Mouse (Mus musculus) activated CD4-positive, CD25-positive, alpha-beta regulatory T cell, adult 4 months (primary cell): ENCODE results near the gene Gm10600. TPM values are rescaled to one million over a fixed set of nuclear protein-coding genes. Genes with fewer than 3 reads are reported as not detected.
"Not testable (repeated sequence)": the region's sequence is repeated elsewhere in the genome, so short reads cannot be mapped to it uniquely, and the experiment has no call there.

Source experiments
- ATAC-seq: one replicate; pipeline ENCODE4 v1.8.0; 2017
- polyA plus RNA-seq, 2 experiments: library from polyadenylated mRNA; unstranded; fragments of 100-300 nt; shearing (Covaris generic); gene quantifications; one replicate each; pipeline ENCODE4 v1.2.1; 2017

Gm10600 gene
- polyA plus RNA-seq: not detected

- not testable (repeated sequence) for ATAC-seq
Measured at GRCm38 (mm10) chr4:42240339-42240738, at the start of gene Gm10600. TSS of gene Gm10600 (plus strand) at chr4:42240639.

GRCm38 (mm10) chr4:42255467-42255866 is 15.0 kb downstream of the Gm10600 start, which contains the start of gene Ccl21b:
TSS of gene Ccl21b (plus strand) at chr4:42255767.
- ATAC-seq: not testable (repeated sequence)

Other genes starting within 250 kb of the Gm10600 start
- gene Gm21093, start 205.9 kb upstream of the Gm10600 start, polyA plus RNA-seq: not detected
- not detected for gene Gm3893, start 149.4 kb upstream of the Gm10600 start, polyA plus RNA-seq
- under 1 TPM in 1 of 2 experiments, not detected in 1; 0.41 TPM for gene Gm13304, start 125.8 kb upstream of the Gm10600 start, polyA plus RNA-seq
- not detected for gene Gm13306, start 87.2 kb upstream of the Gm10600 start, polyA plus RNA-seq
- gene Gm13305, start 72.0 kb upstream of the Gm10600 start, polyA plus RNA-seq: not detected
- not detected for gene Ccl21b, start 15.1 kb downstream of the Gm10600 start, polyA plus RNA-seq
- not detected for gene Gm21953, start 53.6 kb downstream of the Gm10600 start, polyA plus RNA-seq
- gene Fam205a3, start 77.7 kb downstream of the Gm10600 start, polyA plus RNA-seq: not detected
- not detected for gene Gm21586, start 198.7 kb downstream of the Gm10600 start, polyA plus RNA-seq
- gene Gm2163, start 226.1 kb downstream of the Gm10600 start, polyA plus RNA-seq: not detected